Mouse (Mus musculus) limb, embryonic 11.5 days (tissue): ENCODE results near the gene Tnfrsf4. TPM values are rescaled to one million over a fixed set of nuclear protein-coding genes. Genes with fewer than 3 reads are reported as not detected.

Experiments used
- ATAC-seq: fragments of 200-750 bp; cut with Nextera tagmentation; 2 replicates; pipeline ENCODE4 v1.8.0; 2017; ENCODE audit warnings: low read depth; ENCODE audit not compliant: insufficient number of reproducible peaks, low FRiP score, low TSS enrichment
- DNase-seq: peaks from one replicate; pipeline ENCODE4 v3.0.0-alpha.2; 2015; ENCODE audit warnings: low spot score
- H3K27ac ChIP-seq: fragments of 300-500 bp; sonication (generic); replicated peaks from 2 replicates; pipeline ENCODE4 v1.5.1; 2014; ENCODE audit warnings: low read depth, mild to moderate bottlenecking, low read length
- H3K27me3 ChIP-seq: fragments of 300-500 bp; sonication (generic); 2 replicates; pipeline ENCODE4 v1.6.1; 2014; ENCODE audit warnings: mild to moderate bottlenecking, low read length, mixed read lengths; ENCODE audit not compliant: control insufficient read depth, insufficient read depth
- H3K36me3 ChIP-seq: fragments of 300-500 bp; sonication (generic); 2 replicates; pipeline ENCODE4 v1.6.1; 2014; ENCODE audit warnings: mild to moderate bottlenecking, low read length, moderate library complexity, mixed read lengths; ENCODE audit not compliant: control insufficient read depth, insufficient read depth
- H3K4me1 ChIP-seq: fragments of 300-500 bp; sonication (generic); 2 replicates; pipeline ENCODE4 v1.6.1; 2014; ENCODE audit warnings: low read length, mixed read lengths; ENCODE audit not compliant: control insufficient read depth, insufficient read depth
- H3K4me2 ChIP-seq: fragments of 300-500 bp; sonication (generic); 2 replicates; pipeline ENCODE4 v1.6.1; 2014; ENCODE audit warnings: low read depth, mild to moderate bottlenecking, moderate library complexity; ENCODE audit not compliant: severe bottlenecking
- H3K4me3 ChIP-seq: fragments of 300-500 bp; sonication (generic); 2 replicates; pipeline ENCODE4 v1.5.1; 2014; ENCODE audit warnings: low read depth, low read length
- H3K9ac ChIP-seq: fragments of 300-500 bp; sonication (generic); 2 replicates; pipeline ENCODE4 v1.6.1; 2014; ENCODE audit warnings: mild to moderate bottlenecking, low read length
- H3K9me3 ChIP-seq: fragments of 300-500 bp; sonication (generic); 2 replicates; pipeline ENCODE4 v1.6.1; 2016; ENCODE audit warnings: low read length; ENCODE audit not compliant: control insufficient read depth
- WGBS: fragments of 180-500 bp; shearing (Covaris S2); extraction: QIAGEN DNeasy Blood & Tissue Kit; methylation state at CpG from one replicate; pipeline ENCODE4 v1.1.7; 2014; 5-methylcytosine and 5-hydroxymethylcytosine counted together
- polyA plus RNA-seq: library from polyadenylated mRNA; unstranded; fragments of >200 nt; fragmentation: Nextera tagmentation; extraction: Ambion mirVana; gene quantifications from 2 replicates; pipeline ENCODE4 v1.2.1, GENCODE M21; 2014

Tnfrsf4 gene
- polyA plus RNA-seq, 1 experiment from 2014 or later: 0.29 TPM

DNA sequence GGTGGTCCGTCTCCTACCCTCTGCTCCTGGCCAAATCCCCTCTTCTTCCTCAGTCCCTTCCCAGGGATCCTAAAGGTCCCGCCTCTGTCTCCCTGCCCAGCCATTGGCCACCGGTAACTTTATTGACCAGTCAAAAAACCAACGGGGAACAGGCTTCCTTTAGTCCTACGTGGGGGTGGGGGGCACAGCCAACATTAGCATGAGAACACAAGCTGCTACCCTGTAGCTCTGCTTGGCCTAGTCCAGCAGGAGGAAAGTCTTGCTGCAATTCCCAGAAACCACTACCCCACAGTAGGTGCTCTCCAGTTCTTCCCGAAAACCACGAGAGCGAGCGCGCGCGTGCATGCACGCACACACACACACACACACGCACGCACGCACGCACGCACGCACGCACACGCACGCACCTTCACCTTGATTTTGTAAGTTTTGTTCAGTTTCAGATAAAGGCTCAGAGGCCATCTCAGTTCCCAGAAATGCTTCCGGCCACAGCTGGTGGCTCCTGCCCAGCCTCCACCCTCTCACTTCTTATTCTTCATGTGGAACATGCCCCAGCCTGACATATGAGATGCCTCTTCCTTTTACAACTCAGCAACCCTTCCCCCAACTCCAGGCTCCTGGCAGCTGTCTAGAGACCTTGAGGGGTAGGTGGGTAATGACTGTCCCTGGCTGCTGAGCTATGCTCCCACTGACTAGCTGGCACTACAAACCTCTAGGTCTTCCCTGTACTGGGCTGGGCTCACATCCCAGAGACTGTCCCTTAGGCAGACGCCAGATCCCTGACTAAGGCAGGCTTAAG is 18.1 kb downstream of the Tnfrsf4 start:
- Histone ChIP-seq H3K27me3 (peaks cover 22% of the 10 kb centered on the region), H3K4me2 (peak overlapping the region; percentile 67), H3K4me1 (peaks cover 11% of the 10 kb centered on the region; the same call in 1 of the 2 replicates), H3K9ac (peak overlapping the region; percentile 46), H3K4me3 (peak overlapping the region; percentile 43), H3K27ac (peak overlapping the region; percentile 88), H3K36me3 (no peaks in the 10 kb centered on the region), H3K9me3 (no peaks in the 10 kb centered on the region)
- peak; percentile 82 for DNase-seq
- under 1% methylated on average over 24 of the region's 24 CpGs for WGBS
- peak; percentile 78 for ATAC-seq

DNA sequence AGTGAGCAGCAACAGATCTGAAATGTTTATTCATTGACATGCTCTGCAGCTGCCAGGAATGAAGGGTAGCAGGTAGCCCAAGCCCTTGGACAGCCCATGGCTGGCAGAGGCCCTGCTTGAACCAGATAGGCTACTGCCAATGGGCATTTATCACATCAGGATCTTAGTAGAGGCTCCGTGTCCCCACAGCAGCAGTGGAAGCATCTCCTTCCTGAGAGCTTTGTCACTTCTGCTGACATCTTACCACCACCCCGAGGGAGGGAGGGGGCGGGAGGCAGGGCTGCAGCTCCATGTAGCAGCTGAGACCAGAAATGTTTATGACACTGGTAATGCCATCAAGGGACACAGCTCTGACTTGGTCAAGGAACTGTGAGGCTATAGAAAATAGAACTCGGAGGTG is 19.2 kb downstream of the Tnfrsf4 start:
- Histone ChIP-seq H3K9ac (no peak overlapping the region), H3K4me3 (no peak overlapping the region), H3K4me2 (no peak overlapping the region), H3K27me3 (peaks cover 22% of the 10 kb centered on the region), H3K27ac (no peak overlapping the region), H3K9me3 (no peaks in the 10 kb centered on the region), H3K4me1 (peaks cover 11% of the 10 kb centered on the region; the same call in 1 of the 2 replicates), H3K36me3 (no peaks in the 10 kb centered on the region)
- ATAC-seq (no peak), DNase-seq (no peak)
- 91% methylated on average over 4 of the region's 4 CpGs for WGBS

DNA sequence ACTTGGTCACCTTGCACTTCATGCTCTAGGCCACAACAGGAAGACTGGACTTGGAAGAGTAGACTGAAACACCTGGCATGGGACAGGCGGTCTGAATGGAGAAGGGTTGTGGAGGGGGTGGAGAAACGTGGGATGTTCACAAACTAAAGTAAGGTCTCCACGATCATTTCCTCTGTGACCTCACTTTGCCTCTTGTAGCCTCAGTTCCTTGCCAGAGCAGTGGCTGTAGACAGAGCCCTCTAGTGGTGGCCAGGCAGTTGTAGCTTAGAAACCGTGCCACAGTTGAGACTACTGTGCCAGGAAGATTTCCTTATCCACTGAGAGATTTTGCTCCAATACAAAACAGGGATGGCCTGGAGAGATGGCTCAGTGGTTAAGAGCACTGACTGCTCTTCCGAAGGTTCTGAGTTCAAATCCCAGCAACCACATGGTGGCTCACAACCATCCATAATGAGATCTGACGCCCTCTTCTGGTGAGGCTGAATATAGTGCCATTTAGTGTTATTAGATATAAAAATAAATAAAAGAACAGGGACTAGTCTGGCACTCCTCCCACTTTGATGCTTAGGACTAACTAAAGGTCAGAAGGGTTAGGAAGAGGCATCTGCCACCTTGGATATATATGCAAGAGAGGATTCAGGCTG is 20.0 kb downstream of the Tnfrsf4 start:
- peak; percentile 46 for DNase-seq
- H3K4me1 ChIP-seq: peaks cover 11% of the 10 kb centered on the region; the same call in 1 of the 2 replicates

DNA sequence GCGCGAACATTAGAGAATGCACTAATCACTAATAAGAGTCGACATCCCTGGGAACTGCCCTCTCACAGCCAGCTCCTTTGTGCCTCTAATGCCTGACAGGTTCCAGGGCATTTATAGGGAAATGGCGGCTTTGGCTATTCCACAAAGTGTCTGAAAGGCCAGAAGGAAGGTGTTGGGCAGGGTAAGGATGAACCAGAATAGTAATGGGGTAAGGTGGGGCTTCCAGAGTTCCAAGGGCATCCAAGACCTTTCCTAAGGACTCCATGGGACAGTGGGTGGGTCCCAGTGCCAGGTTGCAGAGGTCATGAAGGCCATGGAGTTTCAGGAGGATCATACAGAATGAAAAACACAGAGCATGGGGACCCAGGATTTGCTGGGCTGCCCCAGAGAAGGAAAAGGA is 20.7 kb downstream of the Tnfrsf4 start:
- Histone ChIP-seq H3K4me2 (no peak overlapping the region), H3K4me3 (0 out of 2 replicates have a peak overlapping the region, but pooled peaks have one; percentile 5), H3K4me1 (peaks cover 11% of the 10 kb centered on the region; the same call in 1 of the 2 replicates), H3K9me3 (no peaks in the 10 kb centered on the region), H3K27ac (no peak overlapping the region), H3K27me3 (peaks cover 22% of the 10 kb centered on the region), H3K36me3 (no peaks in the 10 kb centered on the region), H3K9ac (no peak overlapping the region)
- WGBS: 59% methylated on average over 4 of the region's 4 CpGs
- no peak for ATAC-seq
- DNase-seq: no peak

More for the DNA sequence above, 20.0 kb downstream of the Tnfrsf4 start:
- Histone ChIP-seq H3K9me3 (no peaks in the 10 kb centered on the region), H3K4me2 (no peak overlapping the region), H3K27ac (no peak overlapping the region), H3K9ac (no peak overlapping the region), H3K36me3 (no peaks in the 10 kb centered on the region), H3K4me3 (no peak overlapping the region), H3K27me3 (peaks cover 22% of the 10 kb centered on the region)
- 49% methylated on average over 6 of the region's 6 CpGs for WGBS
- ATAC-seq: no peak

DNA sequence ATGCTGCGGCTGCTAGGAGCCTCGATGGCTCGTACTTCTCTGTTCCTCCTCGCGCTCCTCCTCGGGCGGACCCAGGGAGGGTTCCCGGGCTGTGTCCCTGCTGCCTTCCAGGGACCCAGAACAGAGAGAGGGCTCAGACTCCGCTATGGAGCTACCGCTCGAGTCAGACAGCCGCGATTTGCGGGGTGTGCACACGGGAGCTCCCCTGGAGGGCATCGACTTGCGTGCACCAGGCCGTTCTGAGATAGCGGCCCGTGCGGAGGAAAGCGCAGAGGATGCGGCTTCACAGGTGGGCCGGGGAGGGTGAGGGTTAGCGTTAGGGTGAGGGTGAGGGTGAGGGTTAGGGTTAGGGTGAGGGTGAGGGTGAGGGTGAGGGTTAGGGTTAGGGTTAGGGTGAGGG is 21.3 kb downstream of the Tnfrsf4 start:
- Histone ChIP-seq H3K9ac (no peak overlapping the region), H3K4me1 (peaks cover 11% of the 10 kb centered on the region; the same call in 1 of the 2 replicates), H3K27me3 (peaks cover 22% of the 10 kb centered on the region), H3K4me2 (peak overlapping the region; percentile 24), H3K36me3 (no peaks in the 10 kb centered on the region), H3K9me3 (no peaks in the 10 kb centered on the region), H3K27ac (no peak overlapping the region), H3K4me3 (peak overlapping the region; percentile 12; the same call in 1 of the 2 replicates)
- ATAC-seq (no peak), DNase-seq (peak; percentile 29)
- WGBS: 10% methylated on average over 25 of the region's 25 CpGs

DNA sequence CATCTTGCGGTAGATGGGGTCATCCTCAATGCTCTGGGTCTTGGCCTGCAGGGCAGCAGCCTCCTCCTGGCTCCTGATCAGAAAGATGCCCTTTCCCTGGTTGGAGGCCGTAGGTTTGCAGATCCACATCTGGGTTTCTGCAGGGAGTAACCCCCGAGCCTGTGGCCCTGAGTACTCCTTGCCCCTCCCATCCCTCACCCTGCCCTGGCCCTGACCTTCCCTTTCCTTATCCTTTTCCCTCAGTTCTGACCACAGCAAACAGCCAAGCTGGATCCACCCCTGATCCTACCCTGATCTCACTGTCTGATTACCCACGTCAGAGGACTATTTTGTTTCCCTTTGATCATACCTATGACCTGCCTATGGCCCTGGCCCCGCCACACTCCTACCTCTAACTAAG is 31.1 kb downstream of the Tnfrsf4 start:
- H3K4me2 ChIP-seq: no peak overlapping the region
- H3K4me3 ChIP-seq: no peak overlapping the region
- ATAC-seq (no peak), DNase-seq (no peak)
- no peak overlapping the region for H3K27ac ChIP-seq
- H3K9ac ChIP-seq: no peak overlapping the region
- 56% methylated on average over 5 of the region's 5 CpGs for WGBS
- no peaks in the 10 kb centered on the region for H3K4me1 ChIP-seq
- H3K9me3 ChIP-seq: no peaks in the 10 kb centered on the region
- H3K27me3 ChIP-seq: no peaks in the 10 kb centered on the region
- no peaks in the 10 kb centered on the region for H3K36me3 ChIP-seq

DNA sequence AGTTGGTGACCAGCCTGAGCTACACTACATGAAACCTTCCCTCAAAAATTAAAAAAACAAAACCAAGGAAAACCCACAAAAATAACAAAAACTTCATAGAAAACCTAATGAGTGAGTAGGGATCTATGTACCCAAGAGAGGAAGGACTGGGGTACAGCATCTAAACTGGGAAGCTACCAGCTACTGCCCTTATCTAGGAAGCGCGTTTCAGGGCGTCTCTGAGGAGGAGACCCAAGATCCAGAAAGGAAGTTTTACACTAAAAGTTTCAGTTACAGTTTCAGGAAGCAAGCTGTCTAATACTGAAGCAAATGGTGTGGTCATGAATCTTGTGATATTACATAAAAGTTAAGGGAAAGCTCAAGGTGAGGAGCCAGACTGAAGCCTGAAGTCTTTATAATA is 36.1 kb downstream of the Tnfrsf4 start:
- DNase-seq: no peak
- Histone ChIP-seq H3K4me3 (no peak overlapping the region), H3K9me3 (no peaks in the 10 kb centered on the region), H3K4me1 (no peaks in the 10 kb centered on the region), H3K27ac (no peak overlapping the region), H3K4me2 (no peak overlapping the region), H3K9ac (no peak overlapping the region), H3K27me3 (no peaks in the 10 kb centered on the region), H3K36me3 (no peaks in the 10 kb centered on the region)
- no peak for ATAC-seq
- 91% methylated on average over 3 of the region's 3 CpGs for WGBS

DNA sequence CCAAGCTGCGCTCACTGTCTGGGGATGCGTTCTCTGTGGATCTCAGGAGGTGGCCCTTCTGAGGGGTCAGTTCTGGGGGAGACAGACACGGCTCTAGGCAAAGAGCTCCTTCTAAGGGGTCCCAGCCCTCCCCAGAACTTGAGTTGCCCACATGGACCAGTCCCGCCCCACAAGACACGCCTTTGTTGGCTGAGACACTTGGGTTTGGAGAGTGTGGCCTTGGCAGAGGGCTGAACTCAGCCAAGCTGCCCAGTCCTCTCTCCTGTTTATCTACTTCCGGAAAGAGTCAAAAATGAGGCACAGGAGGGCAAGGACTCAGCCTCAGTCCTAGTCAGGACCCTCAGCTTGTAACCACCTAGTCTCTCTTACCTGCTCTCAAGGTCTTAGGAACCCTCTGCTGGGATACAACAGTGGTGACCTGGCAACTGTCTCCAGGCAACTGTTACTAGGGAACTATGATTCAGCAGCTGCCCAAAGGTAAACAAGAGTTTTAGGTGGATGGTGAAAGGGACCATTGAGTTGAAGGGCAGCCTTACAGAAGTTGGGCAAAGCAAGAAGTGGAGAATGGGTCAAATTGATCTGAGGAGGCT is 36.8 kb downstream of the Tnfrsf4 start:
- H3K9me3 ChIP-seq: no peaks in the 10 kb centered on the region

More for the DNA sequence above, 36.8 kb downstream of the Tnfrsf4 start:
- Histone ChIP-seq H3K27me3 (no peaks in the 10 kb centered on the region), H3K36me3 (no peaks in the 10 kb centered on the region), H3K27ac (no peak overlapping the region), H3K4me2 (no peak overlapping the region), H3K9ac (no peak overlapping the region), H3K4me3 (no peak overlapping the region), H3K4me1 (no peaks in the 10 kb centered on the region)
- WGBS: 73% methylated on average over 6 of the region's 6 CpGs
- ATAC-seq (no peak), DNase-seq (no peak)
